Mouse (Mus musculus) heart, adult 8-10 months (tissue): ENCODE measurements around the gene Csf3. TPM values are rescaled to one million over a fixed set of nuclear protein-coding genes. Genes with fewer than 3 reads are reported as not detected.
A peak's percentile ranks its signal among the peaks of the same experiment; 100 is the strongest.

Source experiments
- DNase-seq: peaks from one replicate; pipeline ENCODE4 v3.0.0; 2022; ENCODE audit warnings: low spot score
- total RNA-seq, 4 experiments: library from RNA; stranded (reverse); gene quantifications; 2 replicates each; pipeline ENCODE4 v1.2.4; 2022

Gene Csf3
- total RNA-seq, 4 experiments from 2014 or later = not detected

- DNase-seq = peak; percentile 25
These were observed 46.9 kb downstream of the Csf3 start for GRCm38 (mm10) chr11:98747804-98748505.

- peak; percentile 31 for DNase-seq
These were observed 47.7 kb downstream of the Csf3 start for GRCm38 (mm10) chr11:98748506-98749416.

GRCm38 (mm10) chr11:98749716-98750115 lies 48.7 kb downstream of the Csf3 start:
- no peak for DNase-seq

GRCm38 (mm10) chr11:98750351-98751201 lies 49.5 kb downstream of the Csf3 start:
- peak; percentile 48 for DNase-seq

- peak; percentile 43 for DNase-seq
These were observed 50.2 kb downstream of the Csf3 start for GRCm38 (mm10) chr11:98751221-98751782.

- DNase-seq = no peak
These were observed 51.6 kb downstream of the Csf3 start for GRCm38 (mm10) chr11:98752562-98753140.

Other genes starting within 250 kb of the Csf3 start
- 1 to 10 TPM in 2 of 4 experiments, under 1 TPM in 2; 0.47 to 1.3 (median 0.86) TPM for gene Ikzf3, start 155.2 kb upstream of the Csf3 start, total RNA-seq
- gene Zpbp2, start 150.2 kb upstream of the Csf3 start, total RNA-seq = not detected
- gene Ormdl3, start 113.9 kb upstream of the Csf3 start, total RNA-seq = 10 to 100 TPM; 39.7 to 46.4 (median 43.1) TPM
- gene Lrrc3c, start 103.0 kb upstream of the Csf3 start, total RNA-seq = not detected
- 10 to 100 TPM in 1 of 4 experiments, 1 to 10 TPM in 3; 4.8 to 12.3 (median 7.9) TPM for gene Gm12355, start 75.6 kb upstream of the Csf3 start, total RNA-seq
- gene Gsdma3, start 74.9 kb upstream of the Csf3 start, total RNA-seq = 1 to 10 TPM; 1.6 to 3.4 (median 2.8) TPM
- under 1 TPM in 1 of 4 experiments, not detected in 3; 0.25 TPM for gene Gsdma2, start 54.5 kb upstream of the Csf3 start, total RNA-seq
- gene Gsdma, start 36.9 kb upstream of the Csf3 start, total RNA-seq = under 1 TPM in 2 of 4 experiments, not detected in 2; 0.14 to 0.16 TPM
- 100 to 1,000 TPM in 1 of 4 experiments, 10 to 100 TPM in 3; 95.0 to 106 (median 99.1) TPM for gene Psmd3, start 18.7 kb upstream of the Csf3 start, total RNA-seq
- gene Med24, start 28.2 kb downstream of the Csf3 start, total RNA-seq = 10 to 100 TPM; 44.4 to 49.9 (median 46.8) TPM
- 10 to 100 TPM; 92.5 to 98.4 (median 95.1) TPM for gene Thra, start 39.4 kb downstream of the Csf3 start, total RNA-seq
- gene Nr1d1, start 74.1 kb downstream of the Csf3 start, total RNA-seq = 100 to 1,000 TPM in 2 of 4 experiments, 10 to 100 TPM in 2; 81.4 to 121 (median 101) TPM
- gene Msl1, start 94.3 kb downstream of the Csf3 start, total RNA-seq = 10 to 100 TPM; 72.1 to 84.3 (median 78.7) TPM
- gene Casc3, start 103.6 kb downstream of the Csf3 start, total RNA-seq = 10 to 100 TPM; 16.0 to 20.9 (median 17.8) TPM
- 1 to 10 TPM in 1 of 4 experiments, under 1 TPM in 3; 0.38 to 1.1 (median 0.76) TPM for gene Rapgefl1, start 135.5 kb downstream of the Csf3 start, total RNA-seq
- 10 to 100 TPM in 3 of 4 experiments, 1 to 10 TPM in 1; 9.4 to 12.6 (median 11.5) TPM for gene Wipf2, start 162.4 kb downstream of the Csf3 start, total RNA-seq
- gene Cdc6, start 206.5 kb downstream of the Csf3 start, total RNA-seq = under 1 TPM; 0.16 to 0.49 (median 0.25) TPM
- gene Rara, start 226.6 kb downstream of the Csf3 start, total RNA-seq = 10 to 100 TPM; 10.8 to 13.5 (median 11.9) TPM